Mouse (Mus musculus): ENCODE measurements around the gene Adcy5.
A peak's percentile ranks its signal among the peaks of the same experiment; 100 is the strongest.

Gene Adcy5

DNA sequence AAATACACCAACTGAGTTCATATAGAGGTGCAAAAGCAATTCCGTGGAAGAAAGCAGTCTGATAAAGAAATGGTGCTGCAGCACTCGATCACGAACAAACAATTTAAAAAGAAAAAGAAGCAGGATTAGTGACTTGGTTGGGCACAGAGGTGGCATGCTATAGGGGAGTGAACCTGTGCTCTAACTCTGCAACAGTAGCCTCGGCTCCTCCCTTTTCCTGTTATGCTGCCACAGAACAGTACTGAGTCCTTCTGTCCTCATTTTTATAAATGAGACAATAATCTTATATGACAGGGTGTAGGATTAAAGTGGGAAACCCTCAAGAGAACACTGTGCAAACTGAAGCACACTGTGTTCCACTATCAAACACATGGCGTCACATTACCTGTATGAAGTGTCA is 162.8 kb downstream of the Adcy5 start:
- no peak for DNase-seq (ENCODE audit: low read depth)

DNA sequence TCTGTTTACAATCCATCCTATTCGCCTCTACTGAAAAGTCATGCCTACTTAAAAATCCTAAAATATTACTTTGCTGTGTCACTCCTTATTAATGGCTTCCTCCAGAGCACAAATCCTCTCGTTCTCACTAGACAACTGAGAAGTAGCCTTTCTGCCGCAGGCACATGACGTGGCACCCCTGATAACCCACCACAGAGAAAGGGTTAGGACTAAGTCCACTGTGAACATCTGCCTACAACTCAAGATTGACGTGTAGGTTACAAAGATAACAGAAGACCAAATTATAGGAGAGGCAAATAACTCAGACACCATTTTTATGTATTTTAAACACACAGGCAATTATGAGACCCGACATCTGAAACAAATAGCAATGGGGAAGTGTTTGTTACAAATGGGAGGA is 163.7 kb downstream of the Adcy5 start:
- no peak for DNase-seq (ENCODE audit: low read depth)

DNA sequence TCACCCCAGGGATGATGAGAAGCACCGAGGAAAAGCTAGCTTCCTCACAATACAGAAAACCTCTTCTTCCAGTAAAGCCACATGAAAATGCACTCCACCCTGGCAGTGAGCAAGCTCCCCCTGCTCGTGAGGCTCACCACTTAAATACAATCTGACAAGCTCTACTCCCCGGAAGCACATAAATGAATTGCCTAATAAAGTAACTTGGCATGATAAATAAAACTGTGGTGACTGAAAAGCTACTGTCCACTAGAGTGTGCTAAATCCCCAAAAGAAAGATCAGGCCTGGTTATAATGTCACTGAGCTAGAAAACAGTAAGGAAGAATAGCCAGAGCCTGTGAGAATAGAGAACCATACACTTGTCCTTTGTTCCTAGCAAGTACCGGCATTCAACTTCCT is 164.7 kb downstream of the Adcy5 start:
- peak; percentile 16 for DNase-seq (ENCODE audit: low read depth)

- DNase-seq (ENCODE audit: low read depth), result no peak
Measured at GRCm38 (mm10) chr16:35319773-35320172, 165.1 kb downstream of the Adcy5 start.

DNA sequence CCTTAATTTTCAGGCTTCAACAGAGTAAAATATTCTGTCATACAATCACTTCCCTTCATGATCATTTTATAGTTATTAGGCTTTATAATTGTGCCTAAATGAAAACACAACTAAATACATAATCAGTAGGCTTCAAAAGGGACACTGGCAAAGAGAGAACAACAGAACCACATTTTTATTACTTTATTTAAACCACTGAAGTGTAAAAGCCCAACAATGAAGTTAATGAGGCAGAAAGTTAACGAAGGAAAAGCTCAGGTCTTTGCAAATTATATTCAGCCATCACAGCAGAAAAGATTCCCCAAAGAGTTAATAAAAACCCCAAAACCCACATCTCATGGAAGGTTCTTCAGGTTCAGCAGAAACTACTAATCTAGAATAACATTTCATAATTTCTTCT is 175.8 kb downstream of the Adcy5 start:
- DNase-seq (ENCODE audit: low read depth), result no peak

All from c-Kit-positive CD71-positive TER-119-negative erythroid progenitor cells, embryonic 14.5 days (primary cell).